Mouse (Mus musculus) heart, adult 9 months (tissue): Measurements from ENCODE around the gene 9030612E09Rik.
A peak's percentile ranks its signal among the peaks of the same experiment; 100 is the strongest.

Source experiments
- DNase-seq, 2 experiments: peaks; one replicate each; pipeline ENCODE4 v3.0.0; 2022; ENCODE audit warnings: low spot score in 2 of 2

9030612E09Rik gene

DNA sequence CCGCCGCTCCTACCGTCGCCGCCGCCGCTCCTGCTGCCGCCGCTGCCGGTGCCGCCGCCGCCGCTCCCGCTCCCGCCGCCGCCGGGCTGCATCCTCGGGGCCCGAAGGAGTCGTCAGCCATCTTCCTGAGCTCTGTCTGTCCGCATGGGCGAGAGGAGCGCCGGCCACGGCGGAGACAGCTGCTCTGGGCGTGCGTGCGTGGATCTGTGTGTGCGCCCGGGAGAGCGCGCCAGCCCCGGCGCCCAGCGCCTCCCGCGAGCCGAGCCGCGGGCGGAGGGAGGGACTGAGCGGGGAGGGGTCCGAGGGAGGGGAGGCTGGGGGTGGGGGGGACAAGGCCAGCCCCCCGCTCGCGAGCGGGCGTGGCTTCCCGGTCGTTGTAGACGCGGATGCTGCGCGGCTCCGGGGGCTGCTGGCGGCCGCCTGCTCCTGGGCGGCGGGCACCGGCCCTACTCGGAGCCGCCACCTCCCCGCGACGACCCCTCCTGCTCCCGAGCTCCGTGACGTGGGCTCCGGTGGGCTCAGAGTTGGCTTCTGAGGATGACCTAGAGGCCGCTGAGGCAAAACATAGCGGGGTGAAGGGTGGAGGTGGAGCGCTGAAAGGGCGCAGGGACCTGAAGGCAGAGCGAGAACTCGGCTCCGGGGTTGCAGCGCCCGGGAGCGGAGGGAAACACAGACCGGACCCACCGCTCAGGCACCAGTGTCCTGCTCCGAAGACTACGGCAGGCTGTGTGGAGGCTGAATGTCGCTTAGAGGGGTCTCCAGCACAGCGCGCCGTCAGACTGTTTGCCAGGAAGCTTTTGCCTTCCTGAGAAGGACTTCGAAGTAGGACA is at the start of gene 9030612E09Rik, which contains the start of gene Sobp:
Gene 9030612E09Rik (plus strand): TSS at position 379 of the 830 bp plus-strand sequence.
Gene Sobp (minus strand): TSS at position 205 of the 830 bp plus-strand sequence.
- DNase-seq, result peak; percentile 56 to 64

DNA sequence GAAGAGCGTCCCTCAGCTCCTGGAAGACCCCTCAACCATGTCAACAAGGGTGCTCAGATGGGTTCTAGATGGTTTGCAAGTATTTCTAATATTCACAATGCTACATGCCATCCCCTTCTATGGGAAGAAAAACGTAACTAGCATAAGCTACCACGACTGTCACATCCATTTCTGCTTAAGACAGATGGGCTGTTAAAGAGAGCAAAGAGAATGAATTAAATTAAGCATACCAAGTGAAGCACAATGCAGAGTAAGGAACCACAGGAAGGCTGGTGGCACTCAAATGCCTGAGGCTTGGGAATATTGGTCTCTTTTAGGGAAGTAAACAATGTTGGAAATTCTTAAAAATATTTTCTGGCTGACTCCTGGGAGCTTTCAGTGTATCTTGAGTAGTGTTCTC is 45.8 kb upstream of the 9030612E09Rik start:
- DNase-seq, result no peak

DNA sequence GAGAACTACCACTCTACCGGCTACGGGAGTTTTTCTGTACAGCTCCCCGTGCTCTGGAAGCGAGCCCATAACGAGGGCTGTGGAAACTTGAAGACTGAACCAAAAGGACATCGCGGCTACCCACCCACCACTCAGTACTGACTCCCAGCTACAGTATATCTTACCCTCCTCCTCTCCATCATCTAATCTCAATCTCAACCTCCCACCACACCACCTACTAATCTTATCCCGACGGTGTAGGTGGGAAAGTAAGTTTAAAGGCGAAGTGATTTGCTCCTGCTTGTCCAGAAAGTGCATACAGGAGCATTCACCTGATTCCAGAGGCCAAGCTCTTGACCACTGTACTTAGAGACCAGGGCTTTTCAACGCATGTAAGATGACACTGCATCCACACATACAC is 40.5 kb upstream of the 9030612E09Rik start:
- no peak for DNase-seq

DNA sequence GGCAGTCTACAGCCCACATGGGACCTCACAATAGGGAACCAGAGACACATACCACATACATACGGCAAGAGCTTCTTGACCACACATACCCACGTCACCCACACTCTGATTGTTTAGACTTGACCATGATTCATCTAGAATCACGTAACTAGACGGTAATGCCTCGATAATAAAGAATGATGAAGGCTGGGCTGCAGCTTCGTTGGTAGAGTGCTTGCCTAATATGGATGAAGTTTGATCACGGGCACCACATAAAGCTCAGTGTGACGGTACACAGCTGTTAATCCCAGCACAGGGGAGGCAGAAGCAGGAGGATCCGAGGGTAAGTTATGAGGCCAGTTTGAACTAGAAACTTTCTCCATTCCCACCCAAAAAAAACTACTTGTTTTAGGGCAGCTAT is 31.3 kb upstream of the 9030612E09Rik start:
- DNase-seq, result no peak

DNA sequence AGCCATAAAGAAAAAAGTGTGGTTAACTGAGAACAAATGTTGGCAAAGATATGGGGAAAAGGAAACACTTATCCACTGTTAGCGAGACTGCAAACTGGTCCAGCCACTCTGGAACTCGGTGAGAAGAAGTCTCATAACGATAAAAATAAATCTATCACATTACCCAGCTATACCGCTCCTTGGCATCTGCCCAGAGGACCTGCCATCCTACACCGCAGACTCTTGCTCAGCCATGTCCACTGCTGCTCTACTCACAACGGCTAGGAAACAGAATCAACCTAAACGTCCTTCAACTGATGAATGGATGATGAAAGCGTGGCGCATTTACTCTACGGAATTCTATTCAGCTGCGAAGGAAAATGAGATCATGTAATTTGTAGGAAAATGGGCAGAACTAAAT is 26.0 kb upstream of the 9030612E09Rik start:
- no peak for DNase-seq

DNA sequence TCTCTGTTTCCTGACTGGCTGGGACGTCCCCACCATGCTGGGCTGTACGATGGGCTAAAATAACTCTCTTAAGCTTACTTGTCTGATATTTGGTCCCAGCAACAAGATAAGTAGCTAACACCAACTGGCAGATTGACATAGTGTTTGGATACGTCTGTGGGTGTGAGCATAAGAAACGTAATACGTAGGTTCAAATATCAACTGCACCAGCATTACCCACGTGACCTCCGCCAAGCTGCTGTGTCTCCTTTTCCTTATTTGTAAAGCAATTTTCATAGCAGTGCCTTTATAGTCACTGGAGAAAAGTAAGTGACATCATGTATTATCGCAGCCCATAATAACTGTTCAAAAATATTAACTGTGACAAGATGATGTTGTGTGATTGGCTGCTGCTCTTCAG is 21.9 kb upstream of the 9030612E09Rik start:
- no peak for DNase-seq

DNA sequence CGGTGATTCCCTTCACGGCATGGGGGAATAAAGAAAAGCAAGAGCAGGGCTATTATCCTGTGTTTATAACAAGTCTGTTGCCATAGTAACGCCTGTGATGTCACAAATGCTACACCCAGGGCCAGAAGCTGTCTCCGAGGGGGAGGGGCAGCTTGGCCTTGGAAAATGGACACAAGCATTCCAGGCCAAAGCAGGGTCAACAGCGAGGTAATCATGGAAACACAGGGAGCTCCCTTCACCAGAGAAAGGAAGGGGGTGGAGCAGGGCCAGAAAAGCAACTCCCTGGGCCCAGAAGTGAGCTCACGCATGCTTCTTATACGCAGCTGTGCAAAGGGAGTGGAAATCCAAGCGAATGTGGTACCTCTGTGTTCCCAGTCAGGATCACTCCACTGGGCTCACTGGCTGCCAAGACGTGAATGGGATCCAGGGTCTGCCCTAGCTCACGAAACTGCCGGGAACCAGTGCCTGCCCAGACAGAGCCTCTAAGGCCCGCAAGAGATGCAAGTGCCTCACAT is 19.4 kb upstream of the 9030612E09Rik start:
- peak; percentile 76 to 84 for DNase-seq

DNA sequence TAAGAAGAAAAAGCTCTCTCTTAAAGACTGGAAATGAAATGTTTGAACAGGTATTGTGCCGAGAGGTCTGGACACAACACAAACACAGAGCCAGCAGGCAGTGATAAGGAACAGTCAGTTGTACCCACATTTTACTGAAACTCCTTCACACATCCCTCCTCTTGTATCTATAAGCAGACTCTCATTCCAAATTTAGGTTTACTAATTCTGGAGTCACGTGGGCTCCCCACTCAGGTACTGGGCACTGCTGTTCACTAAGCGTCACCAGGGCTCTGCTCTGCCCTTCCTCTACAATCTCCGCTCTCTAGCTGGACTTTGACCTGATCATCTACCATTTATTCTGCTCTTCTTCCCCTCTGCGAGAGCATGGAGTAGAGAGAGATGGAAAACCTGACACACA is 15.6 kb upstream of the 9030612E09Rik start:
- no peak for DNase-seq

DNA sequence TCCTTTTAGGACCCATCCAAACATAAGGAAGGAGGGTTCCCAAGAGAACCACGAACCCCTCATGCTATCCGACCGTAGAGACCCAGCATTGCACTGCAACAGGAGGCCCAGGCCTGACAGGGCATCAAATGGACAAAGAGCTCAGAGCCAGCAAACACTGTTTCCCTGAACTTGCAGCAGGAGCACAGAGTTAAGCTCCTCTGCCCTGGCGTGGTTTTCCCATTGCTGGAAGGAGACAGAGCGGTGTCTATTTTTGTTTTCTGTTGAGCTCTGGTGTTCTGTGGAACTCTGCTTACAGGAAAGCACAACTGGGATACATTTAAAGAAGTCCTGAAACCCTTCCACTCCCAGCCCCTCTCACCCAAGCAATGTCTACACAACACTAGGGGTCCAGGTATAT is 15.2 kb upstream of the 9030612E09Rik start:
- peak in 1 of 2 experiments; percentile 24 for DNase-seq

DNA sequence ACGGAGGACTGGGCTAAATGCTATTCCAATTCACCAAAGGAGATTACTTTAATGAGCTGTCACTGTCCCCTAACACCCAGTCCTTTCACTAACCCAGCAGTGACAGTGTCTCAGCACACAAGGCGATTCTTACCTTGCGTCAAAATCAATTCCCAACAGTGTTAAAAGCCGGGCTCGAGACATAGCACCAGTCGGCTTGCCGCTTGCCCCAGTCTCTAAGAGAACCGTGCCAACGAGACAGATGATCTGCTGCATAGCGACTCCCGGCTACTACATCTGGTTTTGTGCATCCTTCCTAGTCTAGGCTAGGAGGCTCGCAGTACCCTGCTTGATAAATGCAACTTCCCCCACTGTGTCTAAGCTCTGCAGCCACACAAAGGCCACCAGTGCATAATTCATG is 12.2 kb upstream of the 9030612E09Rik start:
- no peak for DNase-seq

DNA sequence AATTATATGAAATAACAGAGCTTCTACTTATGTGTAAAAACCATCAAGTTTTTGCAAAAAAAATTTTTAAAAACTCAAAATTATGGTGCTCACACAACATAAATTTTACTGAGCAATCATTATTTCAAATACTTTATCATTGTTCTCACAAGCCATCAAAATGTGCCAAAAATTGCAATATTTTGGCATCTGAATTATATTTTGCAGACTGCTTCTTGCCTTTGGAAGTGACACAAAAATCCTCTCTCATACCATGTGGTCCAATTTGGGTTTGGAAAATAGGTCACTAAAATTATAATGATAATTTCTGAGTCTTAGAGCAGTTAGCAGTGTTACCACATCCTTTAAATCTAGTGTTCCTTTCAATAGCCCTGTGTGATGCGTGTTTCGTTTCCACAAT is 10.1 kb upstream of the 9030612E09Rik start:
- DNase-seq, result no peak

DNA sequence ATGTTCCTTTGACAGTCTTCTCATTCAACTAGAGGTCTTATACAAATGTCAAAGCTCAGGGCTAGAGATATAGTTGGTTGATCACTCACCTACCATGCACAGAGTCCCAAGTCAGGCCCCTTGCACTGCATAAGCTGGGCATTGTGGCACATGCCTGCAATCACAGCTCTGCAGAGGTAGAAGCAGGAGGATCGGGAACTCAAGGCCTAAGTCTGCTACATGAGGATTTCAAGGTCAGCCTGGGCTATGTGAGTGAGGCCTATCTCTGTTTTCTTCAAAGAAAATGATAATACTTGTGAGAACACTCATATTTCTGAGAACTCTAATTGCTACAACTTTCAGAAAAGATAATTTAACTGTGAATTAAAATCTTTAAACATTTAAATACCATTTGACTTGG is 8.4 kb upstream of the 9030612E09Rik start:
- no peak for DNase-seq

DNA sequence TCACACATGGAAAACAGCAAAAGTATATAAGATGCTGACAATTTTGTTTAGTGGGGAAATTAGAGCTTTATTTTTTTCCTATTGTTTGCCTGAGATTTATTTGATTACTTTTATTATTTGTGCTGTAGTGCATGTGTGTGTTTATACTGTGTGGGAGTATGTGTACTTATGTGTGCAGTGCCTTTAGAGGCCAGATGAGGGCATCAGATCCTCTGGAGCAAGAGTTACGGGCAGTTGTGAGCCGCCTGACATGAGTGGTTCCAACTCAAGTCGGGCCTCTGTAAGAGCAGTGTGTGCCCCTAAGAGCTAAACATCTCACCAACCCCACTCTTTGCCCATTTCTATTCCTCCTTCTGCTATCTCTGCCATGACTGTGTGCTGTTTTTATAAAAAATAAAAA is 7.7 kb upstream of the 9030612E09Rik start:
- no peak for DNase-seq

DNA sequence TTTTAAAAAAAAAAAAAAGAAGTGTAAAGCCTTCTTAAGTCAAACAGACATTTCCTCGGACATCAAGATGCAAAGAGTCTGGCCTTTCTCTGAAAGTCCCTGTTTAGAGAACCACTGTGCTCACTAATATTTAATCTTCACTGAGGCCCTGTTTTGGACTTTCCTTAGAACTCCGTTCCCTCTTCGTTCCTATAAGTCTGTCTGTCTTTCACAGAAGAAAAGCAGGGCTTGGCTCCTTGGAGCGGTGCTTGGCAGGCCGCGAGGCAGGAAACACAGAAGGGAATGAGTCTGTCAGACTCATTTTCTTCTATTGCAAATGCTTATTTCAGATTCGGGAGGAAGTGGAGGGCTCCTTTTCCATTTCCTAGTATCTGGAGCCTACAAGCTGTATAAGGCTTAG is 5.7 kb upstream of the 9030612E09Rik start:
- DNase-seq, result no peak

DNA sequence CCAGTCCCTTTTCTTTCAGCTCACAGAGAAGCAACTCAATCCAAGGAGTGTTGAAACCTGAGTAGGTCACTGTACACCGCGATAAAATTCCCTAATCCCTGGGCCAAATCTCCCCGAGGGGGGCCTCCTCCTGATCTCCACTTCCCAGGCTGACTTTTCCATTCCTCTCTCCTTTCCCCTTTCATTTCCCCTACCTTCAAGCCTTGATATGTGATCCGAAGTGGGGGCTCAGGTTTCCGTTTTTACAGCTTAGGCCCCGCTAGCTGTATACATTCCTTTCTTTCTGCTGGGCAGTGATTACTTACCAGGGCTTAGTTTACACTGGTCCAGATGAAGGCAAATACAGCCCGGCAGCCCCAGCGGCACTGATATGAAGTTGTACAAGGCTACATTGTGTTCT is 3.4 kb upstream of the 9030612E09Rik start:
- peak in 1 of 2 experiments; percentile 46 for DNase-seq

DNA sequence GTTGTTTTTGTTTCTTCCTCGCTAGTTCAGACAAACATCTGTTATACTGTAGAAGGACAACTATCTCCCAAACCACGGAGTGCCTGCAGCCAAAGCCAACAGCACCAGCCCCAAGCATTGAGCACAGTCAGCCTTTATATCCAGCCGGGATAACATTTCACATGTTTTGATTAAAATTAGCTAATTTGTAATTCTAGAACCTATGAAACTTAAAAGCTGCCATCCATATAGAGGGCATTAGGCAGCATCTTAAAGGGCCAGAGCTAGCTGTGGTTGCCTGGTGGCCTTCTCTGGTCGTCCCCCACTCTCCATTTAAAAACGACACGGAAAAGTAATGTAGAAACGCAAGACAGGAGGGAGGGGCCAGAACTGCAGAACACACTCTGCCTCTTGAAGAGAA is 2.4 kb upstream of the 9030612E09Rik start:
- no peak for DNase-seq

DNA sequence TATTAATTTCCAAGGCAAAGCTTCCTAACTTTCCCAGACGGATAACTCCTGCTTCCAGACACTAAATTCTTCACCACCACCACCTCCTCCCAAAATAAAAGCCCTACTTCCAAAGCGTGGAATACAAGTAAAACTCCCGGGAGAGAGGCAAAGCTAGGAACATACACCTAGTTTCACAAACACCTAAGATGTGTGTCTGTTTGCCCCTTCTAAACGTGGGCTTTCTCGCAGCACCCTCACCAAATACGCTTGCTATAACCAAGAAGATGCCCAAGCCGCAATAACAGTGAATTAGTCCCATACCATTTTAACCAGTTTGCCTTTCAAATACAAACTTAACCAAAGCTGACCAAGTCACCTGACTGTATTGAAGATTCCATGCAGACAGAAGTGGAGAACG is 1.9 kb upstream of the 9030612E09Rik start:
- no peak for DNase-seq

DNA sequence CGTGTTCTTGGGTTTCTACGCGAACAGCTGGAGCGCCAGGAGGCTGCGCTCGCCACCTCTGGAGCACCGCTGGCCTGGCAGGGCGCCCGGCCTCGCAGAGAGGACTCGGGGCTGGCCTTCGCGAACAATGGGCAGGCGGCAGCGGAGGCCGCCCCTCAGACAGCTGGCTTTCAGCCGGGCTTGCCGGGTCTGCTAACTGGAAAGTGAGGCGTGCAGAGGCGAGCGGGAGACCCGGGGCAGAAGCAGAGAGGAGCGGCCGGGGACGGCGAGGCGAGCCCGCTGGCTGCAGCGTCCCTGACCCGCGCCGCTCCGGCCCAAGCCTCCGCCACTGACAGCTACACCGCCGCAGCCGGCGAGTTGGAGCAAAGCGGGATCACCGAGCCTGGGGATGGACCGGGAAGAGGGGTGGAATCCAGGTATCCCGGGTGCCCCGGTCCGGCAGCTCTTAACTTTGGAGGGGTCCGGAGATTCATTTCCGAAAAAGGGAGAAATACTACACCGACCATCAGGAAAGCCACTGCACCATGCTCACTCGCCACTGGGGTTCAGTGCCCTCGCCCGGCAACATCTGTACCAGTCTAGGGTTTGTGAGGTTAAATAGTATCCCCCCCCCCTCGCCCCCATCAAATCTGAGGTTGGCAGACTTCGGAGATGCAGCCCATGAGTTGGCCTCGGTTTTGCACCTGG is 1.2 kb upstream of the 9030612E09Rik start:
- DNase-seq, result peak; percentile 70 to 80

DNA sequence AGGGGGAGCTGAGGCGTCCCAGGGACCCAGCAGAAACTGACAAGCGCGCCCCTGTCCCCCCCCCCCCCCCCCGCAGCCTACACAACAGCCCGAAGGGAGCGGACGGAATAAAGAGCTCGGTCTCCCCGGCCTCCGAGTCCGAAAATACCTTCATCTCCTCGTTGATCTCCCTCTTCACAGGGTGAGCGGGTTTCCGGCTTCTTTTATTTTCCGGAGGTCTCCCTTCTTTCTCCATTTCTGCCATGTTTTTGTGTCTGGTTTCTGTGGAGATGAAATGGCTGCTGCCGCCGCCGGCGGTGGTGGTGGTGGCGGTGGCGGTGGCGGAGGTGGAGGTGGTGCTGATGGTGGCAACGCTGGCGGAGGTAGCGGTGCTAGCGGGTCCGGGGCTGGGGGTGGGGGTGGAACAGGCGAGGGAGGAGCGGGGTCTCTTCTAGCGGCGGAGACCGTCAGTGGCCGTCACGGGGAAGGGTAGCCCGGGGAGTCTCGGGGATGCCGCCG is 627 bp upstream of the 9030612E09Rik start:
- DNase-seq, result no peak

DNA sequence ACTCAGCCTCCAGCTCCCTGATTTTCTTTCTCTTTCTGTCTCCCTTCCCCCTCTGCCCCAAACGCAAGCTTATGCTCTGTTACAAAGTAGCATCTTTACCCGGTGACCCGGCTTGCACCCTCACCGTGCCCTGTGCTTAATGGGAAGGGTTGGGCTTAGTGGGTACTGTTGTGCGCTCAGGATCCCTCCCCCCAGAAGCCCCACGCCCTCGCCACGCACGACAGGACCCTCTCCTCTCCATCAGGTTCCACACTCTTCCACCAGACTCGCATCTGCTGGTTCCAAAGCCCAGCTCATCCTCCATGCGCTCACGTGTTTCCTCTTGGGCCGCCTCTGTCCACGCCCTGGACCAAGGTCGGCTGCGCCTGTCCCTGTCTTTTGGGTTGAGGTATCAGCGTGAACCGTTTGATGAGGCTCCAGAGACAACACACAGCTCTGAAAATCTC is 675 bp downstream of the 9030612E09Rik start:
- no peak for DNase-seq

DNA sequence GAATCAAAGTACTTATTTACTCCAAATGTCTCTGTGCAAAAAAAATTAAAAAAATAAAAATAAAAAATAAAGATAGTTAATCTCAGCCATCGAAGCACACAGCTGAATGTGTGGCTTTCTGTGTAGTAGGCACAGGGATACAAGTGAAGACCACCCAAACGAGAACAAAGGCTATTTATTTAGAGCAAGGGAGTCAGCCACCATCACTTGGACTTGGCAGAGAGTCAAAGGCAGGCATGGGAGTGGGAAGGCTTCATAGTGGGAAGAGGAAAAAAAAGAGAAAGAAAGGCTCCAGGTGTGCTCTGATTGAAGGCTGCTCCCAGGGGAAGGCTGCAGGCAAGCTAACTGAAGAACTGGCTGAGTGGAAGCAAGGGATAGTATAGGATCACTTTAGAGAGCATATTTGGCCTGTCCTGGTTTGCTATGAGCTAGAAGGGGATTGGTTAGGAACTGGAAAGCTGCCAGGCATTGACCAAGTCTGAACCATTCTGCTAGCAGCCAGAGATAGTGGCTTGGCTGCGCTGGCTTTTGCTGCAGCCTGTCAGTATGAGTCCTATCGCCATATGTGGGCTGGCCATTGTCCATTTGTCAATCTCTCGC is 5.9 kb downstream of the 9030612E09Rik start:
- no peak for DNase-seq

DNA sequence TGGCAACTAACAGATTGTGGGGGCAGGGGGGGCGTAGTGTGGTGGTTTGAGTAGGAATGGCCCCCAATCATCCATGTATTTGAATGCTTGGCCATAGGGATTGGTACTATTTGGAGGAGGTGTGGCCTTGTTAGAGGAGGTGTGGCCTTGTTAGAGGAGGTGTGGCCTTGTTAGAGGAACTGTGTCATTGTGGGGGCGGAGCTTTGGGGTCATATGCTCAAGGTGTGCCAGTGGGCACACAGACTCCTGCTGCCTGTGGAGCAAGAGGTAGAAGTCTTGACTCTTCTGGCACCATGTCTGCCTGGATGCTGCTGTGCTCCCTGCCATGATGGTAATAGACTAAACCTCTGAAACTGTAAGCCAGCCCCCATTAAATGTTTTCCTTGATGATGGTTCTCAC is 25.7 kb downstream of the 9030612E09Rik start:
- DNase-seq, result no peak
